In genomic region chrX:153497688-153498516, GRCm38 (mm10) we compare ENCODE assay signal across 8 mouse cellular contexts. TPM values are rescaled to one million over a fixed set of nuclear protein-coding genes. Genes with fewer than 3 reads are reported as not detected.
DNase-seq lines count a peak whose midpoint lies in the region; ATAC-seq and TF ChIP-seq lines count a peak whose summit lies in the region.

Gene Ubqln2, plus strand, starts transcription at chrX:153498227.

- 14% methylated on average over 75 of the region's 76 CpGs for WGBS in bone marrow, adult 2 months
- 15% methylated on average over 58 of the region's 76 CpGs for WGBS in embryonic facial prominence, embryonic 15.5 days
- 15% methylated on average over 11 of the region's 76 CpGs for WGBS in limb, embryonic 13.5 days
- WGBS in midbrain, embryonic 15.5 days, result 18% methylated on average over 72 of the region's 76 CpGs

- no peaks in the 10 kb centered on the region for H3K36me3 ChIP-seq in embryonic facial prominence, embryonic 15.5 days
- H3K36me3 ChIP-seq in limb, embryonic 13.5 days, result no peaks in the 10 kb centered on the region
- H3K36me3 ChIP-seq in midbrain, embryonic 15.5 days (replicated peaks), result no peaks in the 10 kb centered on the region

- no peak for TF ChIP-seq CTCF in bone marrow, adult 2 months (IDR thresholded peaks at IDR 0.05; ENCODE audit: control insufficient read depth, insufficient read depth, low read length)

- TF ChIP-seq POLR2A in bone marrow, adult 2 months (IDR thresholded peaks at IDR 0.05; ENCODE audit: borderline replicate concordance, control insufficient read depth, low read depth, low read length), result peak; percentile 78; the same call in 1 of the 2 replicates

- H3K4me1 ChIP-seq in bone marrow, adult 2 months (ENCODE audit: control insufficient read depth, insufficient read depth, low read length), result no peaks in the 10 kb centered on the region
- H3K4me1 ChIP-seq in embryonic facial prominence, embryonic 15.5 days, result no peaks in the 10 kb centered on the region
- H3K4me1 ChIP-seq in limb, embryonic 13.5 days, result no peaks in the 10 kb centered on the region
- peaks cover 2% of the 10 kb centered on the region for H3K4me1 ChIP-seq in midbrain, embryonic 15.5 days

- no peaks in the 10 kb centered on the region for H3K9me3 ChIP-seq in embryonic facial prominence, embryonic 15.5 days (replicated peaks)
- H3K9me3 ChIP-seq in limb, embryonic 13.5 days, result no peaks in the 10 kb centered on the region
- H3K9me3 ChIP-seq in midbrain, embryonic 15.5 days, result no peaks in the 10 kb centered on the region

- peak within 1 kb of the TSS; percentile 63 for H3K27ac ChIP-seq in bone marrow, adult 2 months (ENCODE audit: control insufficient read depth, insufficient read depth, low read depth, low read length, poor library complexity)
- H3K27ac ChIP-seq in embryonic facial prominence, embryonic 15.5 days (replicated peaks), result peak within 1 kb of the TSS; percentile 96
- H3K27ac ChIP-seq in limb, embryonic 13.5 days, result peak within 1 kb of the TSS; percentile 97
- H3K27ac ChIP-seq in midbrain, embryonic 15.5 days, result peak within 1 kb of the TSS; percentile 94

- peak within 1 kb of the TSS; percentile 48 for H3K9ac ChIP-seq in embryonic facial prominence, embryonic 15.5 days
- peak within 1 kb of the TSS; percentile 88 for H3K9ac ChIP-seq in limb, embryonic 13.5 days
- H3K9ac ChIP-seq in midbrain, embryonic 15.5 days, result peak within 1 kb of the TSS; percentile 84

- ATAC-seq in embryonic facial prominence, embryonic 15.5 days (ENCODE audit: insufficient number of reproducible peaks, low FRiP score, low TSS enrichment, low read depth), result peak; percentile 95
- peak; percentile 93 for ATAC-seq in limb, embryonic 13.5 days (ENCODE audit: low FRiP score, low read depth)
- peak; percentile 94 for ATAC-seq in midbrain, embryonic 15.5 days (replicated peaks)

- peak; percentile 87 for DNase-seq in 416B (ENCODE audit: low read depth)
- peak; percentile 68 for DNase-seq in heart, adult 8-10 months (ENCODE audit: low spot score)
- peak; percentile 72 for DNase-seq in kidney, adult 9 months
- DNase-seq in spleen, adult 18-20 months, result peak; percentile 65 to 67

- H3K27me3 ChIP-seq in embryonic facial prominence, embryonic 15.5 days, result no peaks in the 10 kb centered on the region
- no peaks in the 10 kb centered on the region for H3K27me3 ChIP-seq in limb, embryonic 13.5 days
- H3K27me3 ChIP-seq in midbrain, embryonic 15.5 days (replicated peaks), result no peaks in the 10 kb centered on the region

- peak within 1 kb of the TSS; percentile 84 for H3K4me3 ChIP-seq in bone marrow, adult 2 months (replicated peaks; ENCODE audit: control insufficient read depth, low read depth, low read length)
- H3K4me3 ChIP-seq in embryonic facial prominence, embryonic 15.5 days (replicated peaks), result peak within 1 kb of the TSS; percentile 58
- peak within 1 kb of the TSS; percentile 62 for H3K4me3 ChIP-seq in limb, embryonic 13.5 days
- H3K4me3 ChIP-seq in midbrain, embryonic 15.5 days, result peak within 1 kb of the TSS; percentile 65

- peak within 1 kb of the TSS; percentile 63 for H3K4me2 ChIP-seq in embryonic facial prominence, embryonic 15.5 days (replicated peaks)
- peak within 1 kb of the TSS; percentile 86 for H3K4me2 ChIP-seq in limb, embryonic 13.5 days (replicated peaks)
- H3K4me2 ChIP-seq in midbrain, embryonic 15.5 days, result peak within 1 kb of the TSS; percentile 65

RNA-seq across cellular contexts. Expression of gene Ubqln2, which starts in this region (rescaled TPM):
- 1.9 and 6.5 TPM in 2 replicates for polyA plus RNA-seq in bone marrow, adult 2 months (2011; ENCODE audit: insufficient read depth, insufficient read length, low replicate concordance, missing spikeins)
- 18.9 and 19.5 TPM in 2 replicates for polyA plus RNA-seq in embryonic facial prominence, embryonic 15.5 days (2015; fragmentation: Nextera tagmentation; extraction: Ambion mirVana)
- total RNA-seq in heart, adult 8-10 months (2022), result 10 to 100 TPM; 23.6 to 31.5 (median 27.0) TPM
- polyA plus RNA-seq in limb, embryonic 13.5 days (2015; fragmentation: Nextera tagmentation; extraction: Ambion mirVana), result 25.2 and 25.3 TPM in 2 replicates
- polyA plus RNA-seq in midbrain, embryonic 15.5 days (2015; fragmentation: Nextera tagmentation; extraction: Ambion mirVana), result 53.4 and 54.0 TPM in 2 replicates

Comparison
In these comparisons a context has a peak if more than half of its experiments do, and no peak if none do; other contexts are left out.
1. Peak in every context shown above with its lines: DNase-seq, ATAC-seq, H3K4me3 ChIP-seq and H3K27ac ChIP-seq.